Mouse (Mus musculus) bone marrow macrophage, adult 2 months (primary cell): Measurements from ENCODE around the gene Serpina1f.

Experiments
- CTCF ChIP-seq: IDR thresholded peaks from 2 replicates; pipeline ENCODE4 v1.5.1; 2012; ENCODE audit warnings: low read depth, mild to moderate bottlenecking, low read length, moderate library complexity
- POLR2A ChIP-seq: IDR thresholded peaks from 2 replicates; pipeline ENCODE4 v1.6.1; 2012; ENCODE audit warnings: mild to moderate bottlenecking, low read depth, low read length, borderline replicate concordance

DNA sequence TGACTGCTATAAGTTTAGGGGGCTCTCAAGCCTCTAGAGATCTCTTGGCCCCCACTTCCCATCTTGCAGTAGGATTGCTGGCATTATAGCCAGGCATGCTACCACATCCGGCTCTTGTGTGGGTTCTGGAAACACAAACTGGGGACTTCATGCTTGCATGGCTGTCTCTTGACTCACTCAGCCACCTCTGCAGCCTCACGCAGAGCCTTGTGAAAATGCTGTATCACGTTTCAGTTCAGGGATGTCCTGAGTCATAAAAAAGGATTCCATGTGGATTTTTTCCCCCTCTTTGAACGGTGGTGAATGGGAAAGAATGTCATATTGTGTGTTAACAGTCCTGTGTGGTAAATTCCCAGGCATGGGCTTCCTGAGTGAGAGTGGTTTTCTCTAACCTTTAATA is 11.6 kb downstream of the Serpina1f start:
- TF ChIP-seq CTCF: no peak
- TF ChIP-seq POLR2A: no peak
